Mouse (Mus musculus) limb, embryonic 15.5 days (tissue): ENCODE measurements around the gene Armc6. TPM values are rescaled to one million over a fixed set of nuclear protein-coding genes. Genes with fewer than 3 reads are reported as not detected.
A peak's percentile ranks its signal among the peaks of the same experiment; 100 is the strongest.

Source experiments
- ATAC-seq: fragments of 200-750 bp; cut with Nextera tagmentation; 2 replicates; pipeline ENCODE4 v1.8.0; 2017; ENCODE audit warnings: low read depth, moderate TSS enrichment; ENCODE audit not compliant: insufficient number of reproducible peaks, low FRiP score, low TSS enrichment
- H3K27ac ChIP-seq: fragments of 300-500 bp; sonication (generic); 2 replicates; pipeline ENCODE4 v1.5.1; 2015; ENCODE audit warnings: moderate library complexity, mild to moderate bottlenecking, inconsistent platforms
- H3K27me3 ChIP-seq: fragments of 300-500 bp; sonication (generic); 2 replicates; pipeline ENCODE4 v1.6.1; 2015; ENCODE audit warnings: inconsistent platforms
- H3K36me3 ChIP-seq: fragments of 300-500 bp; sonication (generic); 2 replicates; pipeline ENCODE4 v1.6.1; 2015; ENCODE audit warnings: inconsistent platforms
- H3K4me1 ChIP-seq: fragments of 300-500 bp; sonication (generic); 2 replicates; pipeline ENCODE4 v1.6.1; 2015; ENCODE audit warnings: inconsistent platforms
- H3K4me2 ChIP-seq: fragments of 300-500 bp; sonication (generic); 2 replicates; pipeline ENCODE4 v1.6.1; 2015; ENCODE audit warnings: mild to moderate bottlenecking, inconsistent platforms
- H3K4me3 ChIP-seq: fragments of 300-500 bp; sonication (generic); 2 replicates; pipeline ENCODE4 v1.5.1; 2015; ENCODE audit warnings: mild to moderate bottlenecking, inconsistent platforms
- H3K9ac ChIP-seq: fragments of 300-500 bp; sonication (generic); 2 replicates; pipeline ENCODE4 v1.6.1; 2015; ENCODE audit warnings: inconsistent platforms
- H3K9me3 ChIP-seq: fragments of 300-500 bp; sonication (generic); 2 replicates; pipeline ENCODE4 v1.6.1; 2016; ENCODE audit warnings: inconsistent platforms
- WGBS: fragments of 180-500 bp; shearing (Covaris S2); methylation state at CpG from one replicate; pipeline ENCODE4 v1.1.7; 2015; 5-methylcytosine and 5-hydroxymethylcytosine counted together
- polyA plus RNA-seq: library from polyadenylated mRNA; unstranded; fragments of >200 nt; fragmentation: Nextera tagmentation; extraction: Ambion mirVana; gene quantifications from 2 replicates; pipeline ENCODE4 v1.2.1, GENCODE M21; 2015

Gene Armc6
- polyA plus RNA-seq, 1 experiment from 2014 or later = 32.7 TPM

GRCm38 (mm10) chr8:70181903-70182252 is 52.4 kb downstream of the Armc6 start:
- Histone ChIP-seq H3K27ac (no peak overlapping the region), H3K4me1 (no peaks in the 10 kb centered on the region), H3K9ac (no peak overlapping the region), H3K4me2 (no peak overlapping the region), H3K4me3 (no peak overlapping the region), H3K27me3 (no peaks in the 10 kb centered on the region), H3K36me3 (peaks cover 47% of the 10 kb centered on the region), H3K9me3 (no peaks in the 10 kb centered on the region)
- no peak for ATAC-seq
- WGBS = 40% methylated on average over 2 of the region's 2 CpGs

GRCm38 (mm10) chr8:70181212-70181902 is 52.9 kb downstream of the Armc6 start:
- ATAC-seq = 0 out of 2 replicates have a peak, but pooled peaks have one; percentile 22
- Histone ChIP-seq H3K4me2 (no peak overlapping the region), H3K27me3 (no peaks in the 10 kb centered on the region), H3K9ac (no peak overlapping the region), H3K4me1 (no peaks in the 10 kb centered on the region), H3K27ac (no peak overlapping the region), H3K36me3 (peaks cover 51% of the 10 kb centered on the region), H3K4me3 (no peak overlapping the region), H3K9me3 (no peaks in the 10 kb centered on the region)
- 58% methylated on average over 16 of the region's 16 CpGs for WGBS

GRCm38 (mm10) chr8:70179082-70179481 is 55.2 kb downstream of the Armc6 start:
- ATAC-seq = no peak
- Histone ChIP-seq H3K4me2 (no peak overlapping the region), H3K27me3 (no peaks in the 10 kb centered on the region), H3K36me3 (peaks cover 56% of the 10 kb centered on the region), H3K9ac (no peak overlapping the region), H3K4me1 (peaks cover 6% of the 10 kb centered on the region), H3K4me3 (no peak overlapping the region), H3K9me3 (no peaks in the 10 kb centered on the region), H3K27ac (no peak overlapping the region)
- 97% methylated on average over 4 of the region's 4 CpGs for WGBS

DNA sequence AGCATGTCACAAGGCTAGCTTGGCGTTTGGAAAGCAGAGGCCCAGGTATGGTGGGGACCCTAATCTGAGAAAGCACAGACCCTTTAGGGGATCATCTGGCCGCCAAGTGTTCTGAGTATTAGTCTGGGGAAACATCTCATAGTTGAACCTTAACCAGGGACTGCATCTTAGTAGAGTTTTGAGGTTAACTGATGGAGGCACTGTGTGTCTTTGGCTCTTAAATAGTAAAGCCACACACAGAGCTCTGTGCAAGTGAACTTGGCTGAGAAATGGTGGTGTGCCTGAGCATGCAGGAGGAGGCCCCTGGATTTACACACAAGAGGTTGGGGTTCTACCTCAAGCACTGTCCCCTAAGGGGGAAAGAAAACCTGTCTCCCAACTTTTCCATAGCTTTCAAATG is 56.0 kb downstream of the Armc6 start:
- Histone ChIP-seq H3K4me3 (no peak overlapping the region), H3K36me3 (peaks cover 57% of the 10 kb centered on the region), H3K9ac (no peak overlapping the region), H3K4me1 (peaks cover 12% of the 10 kb centered on the region), H3K27me3 (no peaks in the 10 kb centered on the region), H3K4me2 (no peak overlapping the region), H3K9me3 (no peaks in the 10 kb centered on the region), H3K27ac (no peak overlapping the region)
- WGBS = 87% methylated on average over 2 of the region's 2 CpGs
- no peak for ATAC-seq

DNA sequence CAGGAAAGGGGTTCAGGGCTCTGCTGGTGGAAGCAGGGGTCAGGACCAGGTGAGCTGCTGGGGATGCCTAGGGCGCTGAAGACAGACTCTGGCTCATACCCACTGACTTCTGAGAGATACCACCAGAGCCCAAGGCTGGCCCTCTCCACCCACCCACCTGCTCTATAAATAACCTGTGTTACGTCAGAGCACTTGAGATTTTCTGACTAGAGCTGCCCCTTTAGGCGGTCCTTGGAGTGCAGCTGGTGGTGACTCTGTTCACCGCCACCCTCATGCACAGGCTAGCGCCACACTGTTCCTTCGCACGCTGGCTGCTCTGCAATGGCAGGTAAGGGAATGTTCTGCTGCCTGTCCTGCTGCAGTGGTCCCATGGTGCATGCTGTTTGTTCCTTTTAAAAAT is 60.2 kb downstream of the Armc6 start:
- peaks cover 29% of the 10 kb centered on the region for H3K36me3 ChIP-seq
- H3K27me3 ChIP-seq = no peaks in the 10 kb centered on the region
- no peaks in the 10 kb centered on the region for H3K9me3 ChIP-seq
- no peak overlapping the region for H3K4me2 ChIP-seq
- no peak overlapping the region for H3K27ac ChIP-seq
- no peak overlapping the region for H3K9ac ChIP-seq
- no peak for ATAC-seq
- WGBS = 84% methylated on average over 7 of the region's 7 CpGs
- H3K4me3 ChIP-seq = no peak overlapping the region
- H3K4me1 ChIP-seq = peaks cover 24% of the 10 kb centered on the region

GRCm38 (mm10) chr8:70173320-70173719 is 60.9 kb downstream of the Armc6 start:
- Histone ChIP-seq H3K4me2 (peak overlapping the region; percentile 49), H3K27me3 (no peaks in the 10 kb centered on the region), H3K9ac (no peak overlapping the region), H3K4me1 (peaks cover 24% of the 10 kb centered on the region), H3K4me3 (0 out of 2 replicates have a peak overlapping the region, but pooled peaks have one; percentile 75), H3K27ac (no peak overlapping the region), H3K9me3 (no peaks in the 10 kb centered on the region), H3K36me3 (peaks cover 22% of the 10 kb centered on the region)
- 70% methylated on average over 5 of the region's 5 CpGs for WGBS
- no peak for ATAC-seq

DNA sequence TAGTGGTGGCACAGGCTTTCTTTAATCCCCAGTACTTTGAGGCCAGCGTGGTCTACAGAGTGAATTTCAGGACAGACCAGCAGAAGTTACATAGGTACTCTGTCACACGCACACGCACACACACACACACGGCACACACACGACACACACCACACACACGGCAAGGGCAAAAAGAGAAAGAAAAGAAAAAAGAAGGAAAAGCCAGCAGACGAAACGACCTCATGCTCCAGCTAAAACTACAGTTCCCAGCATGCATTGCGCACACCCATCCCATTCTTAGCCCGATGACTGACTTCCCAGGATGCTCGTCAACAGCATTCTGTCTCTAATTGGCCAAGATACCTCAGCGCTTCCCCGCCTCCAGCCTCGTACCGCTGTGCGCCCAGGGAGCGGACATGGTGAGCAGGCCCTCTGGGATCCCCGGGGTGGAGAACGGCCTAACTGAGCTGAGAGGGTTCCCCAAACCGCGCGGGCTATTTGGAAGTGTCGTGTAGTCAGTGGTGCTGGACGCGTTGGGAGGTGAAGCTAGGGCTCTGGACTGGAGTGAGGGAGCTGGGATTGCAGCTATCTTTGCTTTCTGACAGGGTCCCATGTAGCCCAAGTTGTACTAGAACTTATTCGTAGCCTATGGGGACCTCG is 62.1 kb downstream of the Armc6 start, which contains the start of gene Tmem161a:
TSS of gene Tmem161a (plus strand) at position 314 of the 639 bp plus-strand sequence.
- Histone ChIP-seq H3K4me1 (peaks cover 24% of the 10 kb centered on the region), H3K9ac (peak within 1 kb of the TSS; percentile 65), H3K36me3 (peaks cover 12% of the 10 kb centered on the region), H3K9me3 (no peaks in the 10 kb centered on the region), H3K4me2 (peak within 1 kb of the TSS; percentile 49), H3K27me3 (no peaks in the 10 kb centered on the region), H3K4me3 (peak within 1 kb of the TSS; percentile 75), H3K27ac (peak within 1 kb of the TSS; percentile 61)
- ATAC-seq = peak; percentile 92
- WGBS = 2% methylated on average over 27 of the region's 27 CpGs

GRCm38 (mm10) chr8:70171240-70171639 is 63.0 kb downstream of the Armc6 start:
- Histone ChIP-seq H3K4me1 (peaks cover 31% of the 10 kb centered on the region), H3K36me3 (peaks cover 6% of the 10 kb centered on the region), H3K27me3 (peaks cover 3% of the 10 kb centered on the region; the same call in 1 of the 2 replicates), H3K4me3 (no peak overlapping the region), H3K9ac (no peak overlapping the region), H3K9me3 (no peaks in the 10 kb centered on the region), H3K27ac (no peak overlapping the region), H3K4me2 (0 out of 2 replicates have a peak overlapping the region, but pooled peaks have one; percentile 49)
- WGBS = 85% methylated on average over 7 of the region's 7 CpGs
- no peak for ATAC-seq

DNA sequence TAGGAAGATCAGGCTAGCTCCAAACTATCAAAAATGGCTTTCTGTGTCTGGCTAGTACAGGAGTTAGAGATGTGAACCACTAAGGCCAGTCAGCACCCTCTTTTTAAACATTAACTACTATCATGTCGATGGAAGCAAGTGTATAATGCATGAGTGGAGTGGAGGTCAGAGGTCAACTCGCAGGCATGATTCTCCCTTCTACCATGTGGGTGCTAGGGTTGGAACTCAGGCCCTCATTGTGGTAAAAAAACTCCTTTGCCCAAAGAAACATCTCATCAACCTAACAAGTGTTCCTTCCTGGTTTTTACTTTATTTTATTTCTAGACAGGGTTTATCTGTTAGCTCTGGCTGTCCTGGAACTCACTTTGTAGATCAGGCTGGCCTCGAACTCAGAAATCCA is 63.5 kb downstream of the Armc6 start:
- peaks cover 31% of the 10 kb centered on the region for H3K4me1 ChIP-seq
- 74% methylated on average over 3 of the region's 3 CpGs for WGBS

More for the DNA sequence above, 63.5 kb downstream of the Armc6 start:
- Histone ChIP-seq H3K36me3 (peaks cover 5% of the 10 kb centered on the region), H3K4me3 (no peak overlapping the region), H3K4me2 (no peak overlapping the region), H3K27ac (no peak overlapping the region), H3K27me3 (peaks cover 8% of the 10 kb centered on the region), H3K9me3 (no peaks in the 10 kb centered on the region), H3K9ac (no peak overlapping the region)
- ATAC-seq = no peak

Other genes with a start within 250 kb of the Armc6 start
- 36.3 and 39.7 TPM in 2 replicates for gene Gatad2a, start 238.1 kb downstream of the Armc6 start, polyA plus RNA-seq
- 51.4 and 54.2 TPM in 2 replicates for gene Mau2, start 191.7 kb downstream of the Armc6 start, polyA plus RNA-seq
- gene Sugp1, start 191.7 kb downstream of the Armc6 start, polyA plus RNA-seq = 41.9 and 43.7 TPM in 2 replicates
- gene Tm6sf2, start 161.5 kb downstream of the Armc6 start, polyA plus RNA-seq = 0.61 and 0.91 TPM in 2 replicates
- 0.19 and 0.24 TPM in 2 replicates for gene Hapln4, start 151.0 kb downstream of the Armc6 start, polyA plus RNA-seq
- 0.35 and 0.50 TPM in 2 replicates for gene Ncan, start 113.6 kb downstream of the Armc6 start, polyA plus RNA-seq
- 31.2 and 33.3 TPM in 2 replicates for gene Nr2c2ap, start 103.1 kb downstream of the Armc6 start, polyA plus RNA-seq
- gene Rfxank, start 95.3 kb downstream of the Armc6 start, polyA plus RNA-seq = 20.2 and 20.9 TPM in 2 replicates
- gene Borcs8, start 95.0 kb downstream of the Armc6 start, polyA plus RNA-seq = 54.1 and 55.2 TPM in 2 replicates
- gene Mef2b, start 94.8 kb downstream of the Armc6 start, polyA plus RNA-seq = 0.19 and 0.48 TPM in 2 replicates
- 64.9 and 74.3 TPM in 2 replicates for gene Tmem161a, start 62.1 kb downstream of the Armc6 start, polyA plus RNA-seq
- 5.7 and 5.8 TPM in 2 replicates for gene Slc25a42, start 22.2 kb downstream of the Armc6 start, polyA plus RNA-seq
- 26.1 and 26.9 TPM in 2 replicates for gene Sugp2, start 240 bp downstream of the Armc6 start, polyA plus RNA-seq
- gene Homer3, start 48.4 kb upstream of the Armc6 start, polyA plus RNA-seq = 36.0 and 40.7 TPM in 2 replicates
- 52.7 and 53.1 TPM in 2 replicates for gene Ddx49, start 68.0 kb upstream of the Armc6 start, polyA plus RNA-seq
- 397 and 441 TPM in 2 replicates for gene Cope, start 68.1 kb upstream of the Armc6 start, polyA plus RNA-seq
- gene Cers1, start 81.3 kb upstream of the Armc6 start, polyA plus RNA-seq = 8.8 and 9.6 TPM in 2 replicates
- 2.9 and 4.1 TPM in 2 replicates for gene Gdf1, start 95.4 kb upstream of the Armc6 start, polyA plus RNA-seq
- 13.8 and 16.7 TPM in 2 replicates for gene Upf1, start 118.8 kb upstream of the Armc6 start, polyA plus RNA-seq
- 101 and 104 TPM in 2 replicates for gene Comp, start 139.1 kb upstream of the Armc6 start, polyA plus RNA-seq
- gene Crtc1, start 205.1 kb upstream of the Armc6 start, polyA plus RNA-seq = 22.2 and 22.4 TPM in 2 replicates
- gene Klhl26, start 242.5 kb upstream of the Armc6 start, polyA plus RNA-seq = 27.9 and 28.2 TPM in 2 replicates